Mouse (Mus musculus) megakaryocyte, adult 5-6 weeks (primary cell): ENCODE measurements around the gene Pf4. TPM values are rescaled to one million over a fixed set of nuclear protein-coding genes. Genes with fewer than 3 reads are reported as not detected.

ENCODE experiments used
- ATAC-seq: 2 replicates; pipeline ENCODE4 v1.8.0; 2016; ENCODE audit warnings: mild to moderate bottlenecking, inconsistent platforms; ENCODE audit not compliant: poor library complexity, severe bottlenecking
- total RNA-seq, 2 experiments: library from RNA; stranded (forward) in 1 of 2; stranded (reverse) in 1 of 2; fragments of 153-499, 151-499 nt in 1 of 2; fragments of 221-1000, 200-1000 nt in 1 of 2; gene quantifications; 2 replicates each; pipeline versions ENCODE4 v1.2.3 to v1.2.4; 2015 to 2017

Gene Pf4
- total RNA-seq (2015): 1.5 and 6.3 TPM in 2 replicates
- total RNA-seq (2017): 0.99 TPM in 1 of 2 replicates, not detected in the other

DNA sequence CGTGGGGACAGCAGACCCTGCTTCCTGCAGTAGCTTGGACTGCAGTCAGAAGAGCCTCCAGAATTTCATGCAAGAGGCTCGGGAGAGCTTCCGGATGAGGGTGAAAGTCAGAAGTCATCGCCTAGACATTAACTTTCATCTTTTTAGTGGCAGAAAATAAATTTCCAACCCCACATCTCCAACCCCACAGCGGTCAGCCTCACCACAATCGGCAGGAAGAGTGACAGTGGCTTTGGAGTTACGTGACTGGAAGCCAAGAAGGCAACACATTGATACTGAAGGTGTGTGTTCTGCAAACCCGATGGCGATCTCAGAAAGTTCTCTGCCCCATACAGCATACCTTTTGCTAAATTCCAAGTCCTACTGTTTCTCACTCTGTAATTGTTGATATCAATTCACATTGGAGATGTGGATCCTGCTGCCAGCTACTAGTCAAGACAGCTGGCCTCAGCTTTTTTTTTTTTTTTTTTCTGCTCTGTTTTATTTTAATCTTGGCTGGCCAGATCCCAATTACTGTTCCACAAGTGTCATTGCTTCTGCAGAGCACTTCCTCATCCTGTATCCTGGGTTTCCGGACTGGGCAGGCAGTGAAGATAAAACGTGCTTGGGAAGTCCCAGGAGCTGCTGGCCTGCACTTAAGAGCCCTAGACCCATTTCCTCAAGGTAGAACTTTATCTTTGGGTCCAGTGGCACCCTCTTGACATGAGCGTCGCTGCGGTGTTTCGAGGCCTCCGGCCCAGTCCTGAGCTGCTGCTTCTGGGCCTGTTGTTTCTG lies at the start of gene Pf4:
Gene Pf4 (plus strand): TSS at position 556 of the 774 bp plus-strand sequence.
- ATAC-seq: peak; percentile 46

GRCm38 (mm10) chr5:90722656-90723055 lies 49.6 kb upstream of the Pf4 start:
- no peak for ATAC-seq

DNA sequence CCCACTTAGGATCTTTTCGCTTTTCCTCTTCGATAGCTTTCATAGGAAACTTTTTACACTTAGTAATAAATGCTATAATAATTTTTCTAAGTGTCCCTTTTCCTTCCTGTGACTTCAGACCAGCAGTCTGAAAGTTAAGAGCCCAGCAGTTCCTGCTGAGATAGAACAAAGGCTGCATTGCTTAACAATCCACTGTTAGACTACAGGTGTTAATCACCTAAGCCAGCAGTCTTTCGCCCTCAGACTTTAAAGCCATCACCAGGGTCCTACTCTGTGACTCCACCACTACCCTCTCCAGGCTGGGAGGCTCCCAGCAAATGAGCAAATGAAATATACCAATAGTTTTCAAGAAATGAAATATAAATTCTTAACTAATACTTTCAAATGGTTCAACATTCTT lies 44.0 kb upstream of the Pf4 start:
- ATAC-seq: no peak

DNA sequence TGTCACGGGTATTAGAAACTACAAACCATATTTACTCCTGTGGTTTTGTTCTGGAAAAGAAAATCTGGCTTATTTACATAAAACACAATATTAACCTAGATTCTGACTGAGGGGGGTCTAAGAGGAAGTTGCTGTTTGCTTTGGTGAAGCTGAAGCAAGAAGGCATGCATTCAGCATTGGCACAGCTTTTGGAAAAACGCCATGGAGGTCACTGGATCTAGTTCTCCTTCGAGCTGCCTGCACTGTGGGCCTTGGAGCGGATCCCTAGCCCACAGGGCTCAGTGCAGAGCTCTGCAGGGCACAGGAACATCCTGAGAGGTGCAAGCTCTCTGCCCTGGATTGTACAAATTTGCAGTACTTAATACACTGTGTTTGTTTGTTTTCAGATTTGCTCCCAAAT lies 40.8 kb upstream of the Pf4 start:
- no peak for ATAC-seq

DNA sequence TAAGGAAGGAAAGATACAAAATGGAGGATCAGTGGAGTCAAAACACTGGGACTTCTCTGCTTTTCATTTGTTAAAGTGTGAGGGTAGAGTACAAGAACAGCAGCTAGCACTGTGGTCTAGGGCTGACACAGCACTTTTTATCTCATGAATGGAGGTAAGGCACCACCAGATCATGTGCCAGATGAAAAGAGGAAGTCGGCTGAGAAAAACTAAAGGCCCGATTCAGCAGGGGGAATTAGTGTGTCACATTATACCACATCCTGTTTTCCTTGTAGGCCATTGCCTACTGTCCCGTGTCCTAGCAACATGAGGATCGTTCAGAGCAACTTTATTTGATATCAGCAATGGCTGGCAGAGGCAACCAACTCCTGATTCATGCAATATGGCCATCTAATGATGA lies 30.2 kb upstream of the Pf4 start:
- ATAC-seq: peak; percentile 99

GRCm38 (mm10) chr5:90753934-90754333 lies 18.3 kb upstream of the Pf4 start:
- no peak for ATAC-seq

- no peak for ATAC-seq
These were observed 14.1 kb upstream of the Pf4 start for GRCm38 (mm10) chr5:90758020-90758605.

DNA sequence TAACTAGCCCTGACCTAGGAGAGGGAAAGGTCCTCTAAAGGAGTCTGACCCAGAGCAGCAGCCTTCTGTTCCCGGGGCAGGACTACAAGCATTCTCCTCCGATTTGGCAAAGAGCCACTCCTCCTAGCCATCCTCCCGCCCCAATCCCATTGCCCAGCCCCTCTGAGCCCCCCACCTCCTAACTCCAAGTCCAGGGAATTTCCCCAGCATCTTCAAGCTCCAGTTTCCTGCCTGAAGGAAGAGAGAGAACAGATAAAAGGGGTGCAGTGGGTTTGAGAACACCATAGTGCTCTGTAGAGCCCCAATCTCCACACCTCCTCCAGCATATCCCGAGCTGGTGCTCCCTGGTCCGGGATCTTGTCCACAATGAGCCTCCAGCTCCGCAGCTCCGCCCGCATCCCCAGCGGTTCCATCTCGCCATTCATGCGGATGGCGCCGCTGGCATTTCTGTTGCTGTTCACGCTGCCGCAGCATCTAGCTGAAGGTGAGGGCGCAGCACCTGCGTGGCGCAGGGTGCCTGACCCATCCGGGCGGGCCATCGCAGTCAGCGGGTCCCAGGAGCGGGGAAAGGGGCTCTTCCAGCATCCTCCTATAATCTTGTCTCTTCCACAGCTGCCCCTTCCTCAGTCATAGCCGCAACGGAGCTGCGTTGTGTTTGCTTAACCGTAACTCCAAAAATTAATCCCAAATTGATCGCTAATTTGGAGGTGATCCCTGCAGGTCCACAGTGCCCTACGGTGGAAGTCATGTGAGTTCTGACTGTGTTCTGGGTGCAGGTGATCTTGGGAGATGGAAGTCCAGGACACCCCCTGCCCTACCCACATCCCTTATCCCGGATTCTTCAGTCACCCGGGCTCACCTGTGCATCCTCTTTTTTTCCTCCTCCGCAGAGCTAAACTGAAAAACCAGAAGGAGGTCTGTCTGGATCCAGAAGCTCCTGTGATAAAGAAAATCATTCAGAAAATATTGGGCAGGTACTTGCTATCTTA lies 12.9 kb upstream of the Pf4 start, which contains the start of gene Cxcl5:
Gene Cxcl5 (plus strand): TSS at position 284 of the 989 bp plus-strand sequence.
- peak; percentile 36; the same call in 1 of the 2 replicates for ATAC-seq

GRCm38 (mm10) chr5:90760303-90760702 lies 11.9 kb upstream of the Pf4 start:
- ATAC-seq: no peak

GRCm38 (mm10) chr5:90760844-90761243 lies 11.4 kb upstream of the Pf4 start:
- peak; percentile 58; the same call in 1 of the 2 replicates for ATAC-seq

DNA sequence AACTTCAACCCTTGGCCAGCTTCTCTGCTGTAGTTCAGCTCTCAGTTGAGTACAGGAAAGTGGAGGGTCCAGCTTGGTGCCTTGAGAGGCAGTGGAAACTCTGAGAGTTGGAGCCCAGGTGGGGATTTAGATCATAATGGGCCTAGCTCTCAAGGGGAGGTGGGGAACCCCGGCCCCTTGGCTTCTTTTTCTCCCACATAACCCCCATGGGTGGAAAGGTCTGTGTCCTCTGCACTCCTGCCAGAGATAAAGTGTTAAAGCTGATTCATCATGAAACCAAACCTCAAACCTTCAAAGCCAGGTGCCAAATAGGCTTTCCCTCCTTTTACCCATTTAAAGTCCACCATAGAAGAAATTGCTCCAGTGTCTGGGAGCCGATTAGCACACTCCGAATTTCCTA lies 10.4 kb upstream of the Pf4 start:
- ATAC-seq: no peak

- ATAC-seq: no peak
These were observed 8.1 kb upstream of the Pf4 start for GRCm38 (mm10) chr5:90763912-90764665.

DNA sequence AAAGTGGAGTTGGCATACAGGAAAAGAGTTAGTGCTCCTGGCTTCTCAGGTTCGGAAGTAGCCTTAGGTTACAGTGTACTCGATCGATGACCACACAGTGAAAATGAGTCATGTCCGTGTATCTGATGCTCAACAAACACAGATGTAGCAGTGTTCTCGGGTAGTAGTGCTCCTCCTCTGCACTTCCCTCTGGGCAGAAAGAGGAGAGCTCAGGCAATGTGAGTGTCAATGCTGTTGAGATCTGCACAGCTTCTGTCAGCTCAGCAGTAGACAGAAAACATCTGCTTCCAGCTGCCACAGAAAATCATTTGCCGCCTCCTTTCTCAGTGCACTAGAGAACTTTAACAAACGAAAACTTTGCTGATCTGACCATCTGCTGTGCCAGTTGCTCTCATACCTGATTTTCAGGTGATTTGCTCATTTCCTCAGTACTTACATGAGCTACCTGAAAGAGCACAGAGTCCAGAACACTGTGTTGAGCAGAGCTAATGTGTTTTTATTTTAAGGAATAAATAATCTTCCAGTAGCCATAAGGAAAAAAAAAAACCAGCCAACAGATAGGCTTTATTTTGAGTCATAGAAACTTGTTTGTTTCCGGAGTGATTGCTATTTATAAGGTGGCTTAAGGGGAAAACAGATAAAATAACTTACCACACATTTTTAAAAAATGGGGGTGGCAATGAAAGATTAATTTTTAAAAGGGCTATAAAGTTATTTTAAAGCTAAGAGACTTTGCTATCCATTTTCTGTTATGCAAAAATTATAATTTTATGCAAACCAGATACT lies 6.2 kb upstream of the Pf4 start:
- no peak for ATAC-seq

GRCm38 (mm10) chr5:90768218-90768617 lies 4.0 kb upstream of the Pf4 start, which contains the start of gene Ppbp:
Gene Ppbp, plus strand, starts transcription at chr5:90768518.
- no peak for ATAC-seq

GRCm38 (mm10) chr5:90771369-90771768 lies 866 bp upstream of the Pf4 start:
- peak; percentile 57 for ATAC-seq

DNA sequence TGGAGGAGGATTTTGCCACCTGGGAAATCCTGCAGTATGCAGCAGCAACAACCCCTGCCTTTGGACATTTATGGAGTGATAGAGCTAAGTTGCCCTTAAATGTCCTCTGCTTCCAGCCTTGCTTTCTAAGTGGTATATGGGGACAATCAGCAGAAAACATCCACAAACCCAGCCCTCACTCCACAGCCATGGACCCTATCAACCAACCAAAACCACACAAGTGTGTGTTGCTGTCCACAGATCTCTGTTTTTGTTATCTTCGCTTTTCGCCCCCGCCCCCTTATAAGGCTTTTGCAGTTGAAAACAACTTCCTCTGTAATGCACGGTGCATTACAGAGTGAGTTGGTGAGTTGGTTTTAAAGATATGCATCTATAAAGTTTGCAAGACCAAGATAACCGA lies 3.3 kb downstream of the Pf4 start:
- ATAC-seq: peak; percentile 45

- ATAC-seq: no peak
These were observed 5.4 kb downstream of the Pf4 start for GRCm38 (mm10) chr5:90777621-90778020.

- ATAC-seq: no peak
These were observed 6.6 kb downstream of the Pf4 start for GRCm38 (mm10) chr5:90778856-90779255.

- ATAC-seq: peak; percentile 38
These were observed 11.5 kb downstream of the Pf4 start for GRCm38 (mm10) chr5:90783697-90784096.
